Mouse (Mus musculus) spleen, postnatal 4 days (tissue): ENCODE measurements around the gene Cers6.

Experiments
- DNase-seq, 2 experiments: peaks; one replicate each; pipeline ENCODE4 v3.0.0; 2022; ENCODE audit warnings: low spot score in 2 of 2

Gene Cers6

GRCm38 (mm10) chr2:68879071-68879651, 17.9 kb downstream of the Cers6 start:
- no peak for DNase-seq

GRCm38 (mm10) chr2:68884573-68884972, 23.3 kb downstream of the Cers6 start:
- DNase-seq = no peak

- no peak for DNase-seq
Measured at GRCm38 (mm10) chr2:68885206-68885605, 24.0 kb downstream of the Cers6 start.

- no peak for DNase-seq
Measured at GRCm38 (mm10) chr2:68885766-68886496, 24.7 kb downstream of the Cers6 start.

- no peak for DNase-seq
Measured at GRCm38 (mm10) chr2:68886661-68887060, 25.4 kb downstream of the Cers6 start.

- no peak for DNase-seq
Measured at GRCm38 (mm10) chr2:68888094-68888705, 27.0 kb downstream of the Cers6 start.

- DNase-seq = no peak
Measured at GRCm38 (mm10) chr2:68889661-68890170, 28.5 kb downstream of the Cers6 start.

- no peak for DNase-seq
Measured at GRCm38 (mm10) chr2:68892476-68892875, 31.2 kb downstream of the Cers6 start.

GRCm38 (mm10) chr2:68895044-68895764, 34.0 kb downstream of the Cers6 start:
- DNase-seq = no peak

GRCm38 (mm10) chr2:68896196-68896595, 35.0 kb downstream of the Cers6 start:
- DNase-seq = no peak

GRCm38 (mm10) chr2:68899770-68900521, 38.7 kb downstream of the Cers6 start:
- DNase-seq = no peak

- no peak for DNase-seq
Measured at GRCm38 (mm10) chr2:68900640-68901378, 39.6 kb downstream of the Cers6 start.

- no peak for DNase-seq
Measured at GRCm38 (mm10) chr2:68901708-68902107, 40.5 kb downstream of the Cers6 start.

- DNase-seq = no peak
Measured at GRCm38 (mm10) chr2:68902546-68902945, 41.3 kb downstream of the Cers6 start.

- no peak for DNase-seq
Measured at GRCm38 (mm10) chr2:68906921-68907320, 45.7 kb downstream of the Cers6 start.

- DNase-seq = peak in 1 of 2 experiments; percentile 28
Measured at GRCm38 (mm10) chr2:68907721-68908463, 46.7 kb downstream of the Cers6 start.

- DNase-seq = no peak
Measured at GRCm38 (mm10) chr2:68910727-68911126, 49.5 kb downstream of the Cers6 start.

GRCm38 (mm10) chr2:68911587-68912483, 50.6 kb downstream of the Cers6 start:
- no peak for DNase-seq

GRCm38 (mm10) chr2:68915742-68916141, 54.5 kb downstream of the Cers6 start:
- DNase-seq = no peak
